Mouse (Mus musculus): Measurements from ENCODE around the gene Sema5a. TPM values are rescaled to one million over a fixed set of nuclear protein-coding genes. Genes with fewer than 3 reads are reported as not detected.

Sema5a gene
- total and polyA plus RNA-seq, 2 experiments from 2014 or later = 8.8 to 40.0 TPM

GRCm38 (mm10) chr15:32514877-32515276 is 270.3 kb downstream of the Sema5a start:
- no peak for DNase-seq (ENCODE audit: low spot score)
- Histone ChIP-seq H3K36me3 (ENCODE audit: insufficient read depth, low read length) (no peaks in the 10 kb centered on the region), H3K9ac (replicated peaks; ENCODE audit: low read length) (no peak overlapping the region), H3K27ac (no peak overlapping the region), H3K4me3 (ENCODE audit: low read length) (no peak overlapping the region), H3K9me3 (ENCODE audit: low read length) (no peaks in the 10 kb centered on the region), H3K4me1 (ENCODE audit: insufficient read depth, low read length) (no peaks in the 10 kb centered on the region), H3K4me2 (ENCODE audit: low read depth, low read length) (no peak overlapping the region), H3K27me3 (ENCODE audit: insufficient read depth, low read length) (no peaks in the 10 kb centered on the region)
- no peak for ATAC-seq
- WGBS = 53% methylated on average over 1 of the region's 1 CpGs
- no peak for TF ChIP-seq CTCF (IDR thresholded peaks at IDR 0.05; ENCODE audit: low read depth)

- no peak for DNase-seq (ENCODE audit: low spot score)
- H3K4me3 ChIP-seq (ENCODE audit: low read length) = no peak overlapping the region
These were observed 273.3 kb downstream of the Sema5a start for GRCm38 (mm10) chr15:32517954-32518353.

GRCm38 (mm10) chr15:32532539-32532938 is 287.9 kb downstream of the Sema5a start:
- no peak for DNase-seq (ENCODE audit: low spot score)
- Histone ChIP-seq H3K27ac (no peak overlapping the region), H3K9me3 (ENCODE audit: low read length) (no peaks in the 10 kb centered on the region), H3K36me3 (ENCODE audit: insufficient read depth, low read length) (no peaks in the 10 kb centered on the region), H3K27me3 (ENCODE audit: insufficient read depth, low read length) (no peaks in the 10 kb centered on the region), H3K4me2 (ENCODE audit: low read depth, low read length) (no peak overlapping the region), H3K4me3 (ENCODE audit: low read length) (no peak overlapping the region), H3K4me1 (ENCODE audit: insufficient read depth, low read length) (no peaks in the 10 kb centered on the region), H3K9ac (replicated peaks; ENCODE audit: low read length) (no peak overlapping the region)
- no peak for ATAC-seq
- TF ChIP-seq CTCF (IDR thresholded peaks at IDR 0.05; ENCODE audit: low read depth) = no peak
- 84% methylated on average over 3 of the region's 3 CpGs for WGBS

More at GRCm38 (mm10) chr15:32517954-32518353, 273.3 kb downstream of the Sema5a start:
- ATAC-seq = no peak
- Histone ChIP-seq H3K27ac (no peak overlapping the region), H3K9me3 (ENCODE audit: low read length) (no peaks in the 10 kb centered on the region), H3K9ac (replicated peaks; ENCODE audit: low read length) (no peak overlapping the region), H3K27me3 (ENCODE audit: insufficient read depth, low read length) (no peaks in the 10 kb centered on the region), H3K4me2 (ENCODE audit: low read depth, low read length) (no peak overlapping the region), H3K36me3 (ENCODE audit: insufficient read depth, low read length) (no peaks in the 10 kb centered on the region), H3K4me1 (ENCODE audit: insufficient read depth, low read length) (no peaks in the 10 kb centered on the region)
- 87% methylated on average over 2 of the region's 2 CpGs for WGBS
- no peak for TF ChIP-seq CTCF (IDR thresholded peaks at IDR 0.05; ENCODE audit: low read depth)

- DNase-seq (ENCODE audit: low spot score) (peak; percentile 24), ATAC-seq (peak; percentile 35; the same call in 1 of the 2 replicates)
- no peak overlapping the region for H3K27ac ChIP-seq
- H3K36me3 ChIP-seq (ENCODE audit: insufficient read depth, low read length) = no peaks in the 10 kb centered on the region
- no peaks in the 10 kb centered on the region for H3K9me3 ChIP-seq (ENCODE audit: low read length)
- no peak overlapping the region for H3K9ac ChIP-seq (replicated peaks; ENCODE audit: low read length)
- H3K4me2 ChIP-seq (ENCODE audit: low read depth, low read length) = no peak overlapping the region
- no peaks in the 10 kb centered on the region for H3K27me3 ChIP-seq (ENCODE audit: insufficient read depth, low read length)
- no peak overlapping the region for H3K4me3 ChIP-seq (ENCODE audit: low read length)
- no peaks in the 10 kb centered on the region for H3K4me1 ChIP-seq (ENCODE audit: insufficient read depth, low read length)
- WGBS = 37% methylated on average over 1 of the region's 1 CpGs
- no peak for TF ChIP-seq CTCF (IDR thresholded peaks at IDR 0.05; ENCODE audit: low read depth)
These were observed 289.0 kb downstream of the Sema5a start for GRCm38 (mm10) chr15:32533541-32534080.

- H3K27ac ChIP-seq = no peak overlapping the region
- ATAC-seq (no peak), DNase-seq (ENCODE audit: low spot score) (no peak)
- H3K4me2 ChIP-seq (ENCODE audit: low read depth, low read length) = no peak overlapping the region
- no peaks in the 10 kb centered on the region for H3K4me1 ChIP-seq (ENCODE audit: insufficient read depth, low read length)
- no peak for TF ChIP-seq CTCF (IDR thresholded peaks at IDR 0.05; ENCODE audit: low read depth)
- H3K4me3 ChIP-seq (ENCODE audit: low read length) = no peak overlapping the region
- 82% methylated on average over 6 of the region's 6 CpGs for WGBS
- H3K36me3 ChIP-seq (ENCODE audit: insufficient read depth, low read length) = no peaks in the 10 kb centered on the region
- H3K9me3 ChIP-seq (ENCODE audit: low read length) = no peaks in the 10 kb centered on the region
- H3K27me3 ChIP-seq (ENCODE audit: insufficient read depth, low read length) = no peaks in the 10 kb centered on the region
- no peak overlapping the region for H3K9ac ChIP-seq (replicated peaks; ENCODE audit: low read length)
These were observed 292.3 kb downstream of the Sema5a start for GRCm38 (mm10) chr15:32536755-32537503.

GRCm38 (mm10) chr15:32537504-32537792 is 292.8 kb downstream of the Sema5a start:
- Histone ChIP-seq H3K36me3 (ENCODE audit: insufficient read depth, low read length) (no peaks in the 10 kb centered on the region), H3K4me2 (ENCODE audit: low read depth, low read length) (no peak overlapping the region), H3K27ac (no peak overlapping the region), H3K4me1 (ENCODE audit: insufficient read depth, low read length) (no peaks in the 10 kb centered on the region), H3K9ac (replicated peaks; ENCODE audit: low read length) (no peak overlapping the region), H3K4me3 (ENCODE audit: low read length) (no peak overlapping the region), H3K27me3 (ENCODE audit: insufficient read depth, low read length) (no peaks in the 10 kb centered on the region), H3K9me3 (ENCODE audit: low read length) (no peaks in the 10 kb centered on the region)
- ATAC-seq = no peak
- 86% methylated on average over 2 of the region's 2 CpGs for WGBS
- DNase-seq (ENCODE audit: low spot score) = no peak
- no peak for TF ChIP-seq CTCF (IDR thresholded peaks at IDR 0.05; ENCODE audit: low read depth)

GRCm38 (mm10) chr15:32538092-32538491 is 293.5 kb downstream of the Sema5a start:
- 75% methylated on average over 3 of the region's 3 CpGs for WGBS
- ATAC-seq = no peak
- H3K9ac ChIP-seq (replicated peaks; ENCODE audit: low read length) = no peak overlapping the region
- H3K27me3 ChIP-seq (ENCODE audit: insufficient read depth, low read length) = no peaks in the 10 kb centered on the region
- no peak for DNase-seq (ENCODE audit: low spot score)
- no peaks in the 10 kb centered on the region for H3K9me3 ChIP-seq (ENCODE audit: low read length)
- H3K4me1 ChIP-seq (ENCODE audit: insufficient read depth, low read length) = no peaks in the 10 kb centered on the region
- no peak overlapping the region for H3K4me2 ChIP-seq (ENCODE audit: low read depth, low read length)
- H3K4me3 ChIP-seq (ENCODE audit: low read length) = no peak overlapping the region
- no peak overlapping the region for H3K27ac ChIP-seq
- H3K36me3 ChIP-seq (ENCODE audit: insufficient read depth, low read length) = no peaks in the 10 kb centered on the region
- TF ChIP-seq CTCF (IDR thresholded peaks at IDR 0.05; ENCODE audit: low read depth) = no peak

Measured in hindbrain, postnatal 0 days (tissue).